Mouse (Mus musculus): ENCODE data around the gene Fgfr2. TPM values are rescaled to one million over a fixed set of nuclear protein-coding genes. Genes with fewer than 3 reads are reported as not detected.
A peak's percentile ranks its signal among the peaks of the same experiment; 100 is the strongest.
"Not testable (repeated sequence)": the region's sequence is repeated elsewhere in the genome, so short reads cannot be mapped to it uniquely, and the experiment has no call there.

Fgfr2 gene
- polyA plus RNA-seq, 1 experiment from 2014 or later, result 133 TPM

DNA sequence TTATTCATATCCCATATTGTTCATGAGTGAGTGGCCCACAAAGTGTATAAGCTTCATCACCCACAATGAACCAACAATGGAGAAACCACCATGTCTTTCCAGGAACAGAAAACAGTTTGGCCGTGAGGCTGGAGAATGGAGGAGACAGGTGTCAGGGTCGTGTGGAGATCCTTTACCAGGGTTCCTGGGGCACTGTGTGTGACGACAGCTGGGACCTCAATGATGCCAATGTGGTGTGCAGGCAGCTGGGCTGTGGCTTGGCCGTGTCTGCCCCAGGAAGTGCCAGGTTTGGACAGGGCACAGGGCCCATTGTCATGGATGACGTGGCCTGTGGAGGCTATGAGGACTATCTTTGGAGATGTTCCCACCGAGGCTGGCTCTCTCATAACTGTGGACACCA lies 2049.1 kb downstream of the Fgfr2 start:
- H3K4me1 ChIP-seq (ENCODE audit: control insufficient read depth, insufficient read depth, low read length); H3K9me3 ChIP-seq (ENCODE audit: control insufficient read depth, low read length); ATAC-seq (ENCODE audit: low FRiP score, low TSS enrichment); H3K27me3 ChIP-seq (ENCODE audit: control insufficient read depth, insufficient read depth, low read length); H3K27ac ChIP-seq (ENCODE audit: low read depth, low read length); H3K4me2 ChIP-seq (replicated peaks; ENCODE audit: low read depth, low read length); H3K36me3 ChIP-seq (ENCODE audit: control insufficient read depth, insufficient read depth, low read length); H3K9ac ChIP-seq (ENCODE audit: low read depth, low read length); H3K4me3 ChIP-seq (ENCODE audit: low read length): not testable (repeated sequence)
- WGBS, result 75% methylated on average over 6 of the region's 6 CpGs

DNA sequence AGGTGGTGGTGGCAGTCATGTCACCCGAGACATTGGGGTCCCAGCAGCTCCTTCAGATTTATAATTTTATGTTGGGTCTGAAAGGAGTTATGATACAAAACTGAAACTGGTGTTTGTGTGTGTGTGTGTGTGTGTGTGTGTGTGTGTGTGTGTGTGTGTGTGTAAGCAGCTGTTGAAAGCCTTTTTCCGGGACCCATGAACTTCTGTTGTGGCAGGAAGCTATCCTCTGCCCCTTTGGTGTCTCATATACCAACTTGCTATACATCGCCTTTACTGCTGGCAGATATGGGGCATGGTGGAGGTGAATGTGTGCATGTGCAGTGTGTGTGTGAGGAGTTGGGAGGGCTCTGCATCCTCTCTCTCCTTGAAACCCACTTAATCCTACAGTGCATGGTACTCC lies 2049.7 kb downstream of the Fgfr2 start:
- not testable (repeated sequence) for H3K27ac ChIP-seq (ENCODE audit: low read depth, low read length); H3K4me1 ChIP-seq (ENCODE audit: control insufficient read depth, insufficient read depth, low read length); H3K4me3 ChIP-seq (ENCODE audit: low read length); H3K9ac ChIP-seq (ENCODE audit: low read depth, low read length); H3K4me2 ChIP-seq (replicated peaks; ENCODE audit: low read depth, low read length); ATAC-seq (ENCODE audit: low FRiP score, low TSS enrichment); H3K9me3 ChIP-seq (ENCODE audit: control insufficient read depth, low read length); H3K27me3 ChIP-seq (ENCODE audit: control insufficient read depth, insufficient read depth, low read length); H3K36me3 ChIP-seq (ENCODE audit: control insufficient read depth, insufficient read depth, low read length)
- 87% methylated on average over 3 of the region's 3 CpGs for WGBS

DNA sequence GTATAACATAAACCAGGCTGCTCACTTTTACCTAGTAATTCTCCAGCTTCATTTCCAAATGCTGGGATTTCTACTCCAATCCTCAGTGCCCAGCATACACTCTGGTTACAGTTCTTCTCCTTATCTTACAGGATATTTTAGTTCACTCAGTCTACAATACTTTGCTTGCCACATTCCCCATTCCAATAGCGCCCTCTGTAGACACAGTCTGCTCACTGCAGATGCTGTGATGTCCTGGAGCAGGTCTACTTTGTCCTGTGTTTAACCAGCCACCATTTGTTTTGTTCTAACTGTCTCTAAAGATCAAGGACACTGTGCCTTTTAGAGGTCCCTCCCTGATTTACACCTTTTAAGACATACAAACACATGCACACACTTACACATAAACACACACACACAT lies 2055.0 kb downstream of the Fgfr2 start:
- H3K36me3 ChIP-seq (ENCODE audit: control insufficient read depth, insufficient read depth, low read length); H3K4me3 ChIP-seq (ENCODE audit: low read length); H3K9ac ChIP-seq (ENCODE audit: low read depth, low read length); H3K9me3 ChIP-seq (ENCODE audit: control insufficient read depth, low read length); ATAC-seq (ENCODE audit: low FRiP score, low TSS enrichment); H3K4me1 ChIP-seq (ENCODE audit: control insufficient read depth, insufficient read depth, low read length); H3K27me3 ChIP-seq (ENCODE audit: control insufficient read depth, insufficient read depth, low read length); H3K27ac ChIP-seq (ENCODE audit: low read depth, low read length); H3K4me2 ChIP-seq (replicated peaks; ENCODE audit: low read depth, low read length): not testable (repeated sequence)
- 0% methylated on average over 1 of the region's 1 CpGs for WGBS

DNA sequence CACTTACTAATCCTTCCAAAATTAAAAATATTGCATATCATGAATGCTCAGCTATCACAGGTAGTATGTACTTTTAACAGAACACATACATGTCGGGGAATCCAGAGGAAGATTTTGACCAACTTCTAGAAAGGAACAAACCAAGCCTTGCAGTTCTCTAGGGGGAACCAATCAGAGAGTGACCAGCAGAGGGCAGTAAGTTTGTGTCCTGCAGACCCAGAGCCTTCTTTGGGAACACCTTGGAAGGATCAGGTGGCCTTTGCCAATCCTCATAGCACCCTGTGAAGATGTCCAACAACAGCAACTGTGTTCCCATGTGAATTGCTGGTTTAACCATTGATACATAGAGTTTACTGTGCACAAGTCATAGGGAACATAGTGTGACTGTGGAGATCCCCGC lies 2060.6 kb downstream of the Fgfr2 start:
- Histone ChIP-seq H3K9ac (ENCODE audit: low read depth, low read length) (no peak overlapping the region), H3K4me3 (ENCODE audit: low read length) (no peak overlapping the region), H3K9me3 (ENCODE audit: control insufficient read depth, low read length) (no peaks in the 10 kb centered on the region), H3K27ac (ENCODE audit: low read depth, low read length) (no peak overlapping the region), H3K27me3 (ENCODE audit: control insufficient read depth, insufficient read depth, low read length) (no peaks in the 10 kb centered on the region), H3K36me3 (ENCODE audit: control insufficient read depth, insufficient read depth, low read length) (no peaks in the 10 kb centered on the region), H3K4me2 (replicated peaks; ENCODE audit: low read depth, low read length) (no peak overlapping the region), H3K4me1 (ENCODE audit: control insufficient read depth, insufficient read depth, low read length) (no peaks in the 10 kb centered on the region)
- WGBS, result 79% methylated on average over 2 of the region's 2 CpGs
- ATAC-seq (ENCODE audit: low FRiP score, low TSS enrichment), result no peak

DNA sequence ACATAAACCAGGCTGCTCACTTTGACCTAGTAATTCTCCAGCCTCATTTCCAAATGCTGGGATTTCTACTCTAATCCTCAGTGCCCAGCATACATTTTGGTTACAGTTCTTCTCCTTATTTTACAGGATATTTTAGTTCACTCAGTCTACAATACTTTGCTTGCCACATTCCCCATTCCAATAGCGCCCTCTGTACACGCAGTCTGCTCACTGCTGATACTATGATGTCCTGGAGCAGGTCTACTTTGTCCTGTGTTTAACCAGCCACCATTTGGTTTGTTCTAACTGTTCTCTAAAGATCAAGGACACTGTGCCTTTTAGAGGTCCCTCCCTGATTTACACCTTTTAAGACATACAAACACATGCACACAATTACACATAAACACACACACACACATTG lies 2063.3 kb downstream of the Fgfr2 start:
- not testable (repeated sequence) for H3K4me1 ChIP-seq (ENCODE audit: control insufficient read depth, insufficient read depth, low read length); H3K9ac ChIP-seq (ENCODE audit: low read depth, low read length); H3K27ac ChIP-seq (ENCODE audit: low read depth, low read length); ATAC-seq (ENCODE audit: low FRiP score, low TSS enrichment); H3K27me3 ChIP-seq (ENCODE audit: control insufficient read depth, insufficient read depth, low read length); H3K4me2 ChIP-seq (replicated peaks; ENCODE audit: low read depth, low read length); H3K36me3 ChIP-seq (ENCODE audit: control insufficient read depth, insufficient read depth, low read length); H3K4me3 ChIP-seq (ENCODE audit: low read length); H3K9me3 ChIP-seq (ENCODE audit: control insufficient read depth, low read length)
- 61% methylated on average over 2 of the region's 2 CpGs for WGBS

DNA sequence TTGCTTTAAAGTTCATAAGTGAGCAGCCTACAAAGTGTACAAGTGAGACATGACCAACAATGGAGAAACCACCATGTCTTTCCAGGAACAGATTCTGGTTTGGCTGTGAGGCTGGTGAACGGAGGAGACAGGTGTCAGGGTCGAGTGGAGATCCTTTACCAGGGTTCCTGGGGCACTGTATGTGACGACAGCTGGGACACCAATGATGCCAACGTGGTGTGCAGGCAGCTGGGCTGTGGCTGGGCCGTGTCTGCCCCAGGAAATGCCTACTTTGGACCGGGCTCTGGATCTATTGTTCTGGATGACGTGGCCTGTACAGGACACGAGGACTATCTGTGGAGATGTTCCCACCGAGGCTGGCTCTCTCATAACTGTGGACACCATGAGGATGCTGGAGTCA lies 2065.2 kb downstream of the Fgfr2 start:
- not testable (repeated sequence) for H3K4me3 ChIP-seq (ENCODE audit: low read length); H3K4me1 ChIP-seq (ENCODE audit: control insufficient read depth, insufficient read depth, low read length); H3K27ac ChIP-seq (ENCODE audit: low read depth, low read length); H3K9me3 ChIP-seq (ENCODE audit: control insufficient read depth, low read length); H3K9ac ChIP-seq (ENCODE audit: low read depth, low read length); H3K27me3 ChIP-seq (ENCODE audit: control insufficient read depth, insufficient read depth, low read length); ATAC-seq (ENCODE audit: low FRiP score, low TSS enrichment); H3K36me3 ChIP-seq (ENCODE audit: control insufficient read depth, insufficient read depth, low read length); H3K4me2 ChIP-seq (replicated peaks; ENCODE audit: low read depth, low read length)
- WGBS, result 84% methylated on average over 9 of the region's 9 CpGs

DNA sequence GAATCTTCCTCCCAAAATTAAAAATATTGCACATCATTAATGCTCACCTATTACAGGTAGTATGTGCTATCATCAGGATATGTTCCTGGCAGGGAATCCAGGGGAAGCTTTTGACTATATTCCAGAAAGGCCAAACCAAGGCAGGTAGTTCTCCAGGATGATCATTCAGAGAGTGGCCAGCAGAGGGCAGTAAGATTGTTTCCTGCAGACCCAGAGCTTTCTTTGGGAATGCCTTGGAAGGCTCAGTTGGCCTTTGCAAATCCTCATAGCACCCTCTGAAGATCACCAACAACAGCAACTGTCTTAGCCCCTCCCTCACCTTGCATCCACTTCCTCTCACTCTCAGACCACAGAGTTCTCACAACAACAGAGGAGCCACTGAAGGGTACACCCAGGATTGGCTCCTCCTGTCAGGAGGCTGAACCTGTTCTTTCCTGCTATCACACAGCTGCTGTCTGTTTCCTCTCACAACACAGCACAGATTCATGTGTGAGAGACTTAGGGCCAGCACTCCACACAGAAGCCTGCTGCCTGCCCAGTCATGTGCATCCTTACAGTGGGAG lies 2068.3 kb downstream of the Fgfr2 start:
- Histone ChIP-seq H3K9me3 (ENCODE audit: control insufficient read depth, low read length) (no peaks in the 10 kb centered on the region), H3K4me2 (replicated peaks; ENCODE audit: low read depth, low read length) (no peak overlapping the region), H3K27ac (ENCODE audit: low read depth, low read length) (no peak overlapping the region), H3K27me3 (ENCODE audit: control insufficient read depth, insufficient read depth, low read length) (no peaks in the 10 kb centered on the region), H3K4me3 (ENCODE audit: low read length) (no peak overlapping the region), H3K36me3 (ENCODE audit: control insufficient read depth, insufficient read depth, low read length) (no peaks in the 10 kb centered on the region), H3K9ac (ENCODE audit: low read depth, low read length) (no peak overlapping the region), H3K4me1 (ENCODE audit: control insufficient read depth, insufficient read depth, low read length) (no peaks in the 10 kb centered on the region)
- ATAC-seq (ENCODE audit: low FRiP score, low TSS enrichment), result 0 out of 2 replicates have a peak, but pooled peaks have one; percentile 20

DNA sequence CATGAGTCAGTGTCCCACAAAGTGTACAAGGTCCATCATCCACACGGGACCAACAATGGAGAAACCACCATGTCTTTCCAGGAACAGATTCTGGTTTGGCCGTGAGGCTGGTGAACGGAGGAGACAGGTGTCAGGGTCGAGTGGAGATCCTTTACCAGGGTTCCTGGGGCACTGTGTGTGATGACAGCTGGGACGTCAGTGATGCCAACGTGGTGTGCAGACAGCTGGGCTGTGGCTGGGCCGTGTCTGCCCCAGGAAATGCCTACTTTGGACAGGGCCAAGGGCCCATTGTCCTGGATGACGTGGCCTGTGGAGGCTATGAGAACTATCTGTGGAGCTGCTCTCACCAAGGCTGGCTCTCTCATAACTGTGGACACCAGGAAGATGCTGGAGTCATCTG lies 2073.3 kb downstream of the Fgfr2 start:
- not testable (repeated sequence) for H3K27ac ChIP-seq (ENCODE audit: low read depth, low read length); H3K9me3 ChIP-seq (ENCODE audit: control insufficient read depth, low read length); H3K27me3 ChIP-seq (ENCODE audit: control insufficient read depth, insufficient read depth, low read length); H3K36me3 ChIP-seq (ENCODE audit: control insufficient read depth, insufficient read depth, low read length); ATAC-seq (ENCODE audit: low FRiP score, low TSS enrichment); H3K4me1 ChIP-seq (ENCODE audit: control insufficient read depth, insufficient read depth, low read length); H3K4me3 ChIP-seq (ENCODE audit: low read length); H3K9ac ChIP-seq (ENCODE audit: low read depth, low read length); H3K4me2 ChIP-seq (replicated peaks; ENCODE audit: low read depth, low read length)
- 86% methylated on average over 8 of the region's 8 CpGs for WGBS

DNA sequence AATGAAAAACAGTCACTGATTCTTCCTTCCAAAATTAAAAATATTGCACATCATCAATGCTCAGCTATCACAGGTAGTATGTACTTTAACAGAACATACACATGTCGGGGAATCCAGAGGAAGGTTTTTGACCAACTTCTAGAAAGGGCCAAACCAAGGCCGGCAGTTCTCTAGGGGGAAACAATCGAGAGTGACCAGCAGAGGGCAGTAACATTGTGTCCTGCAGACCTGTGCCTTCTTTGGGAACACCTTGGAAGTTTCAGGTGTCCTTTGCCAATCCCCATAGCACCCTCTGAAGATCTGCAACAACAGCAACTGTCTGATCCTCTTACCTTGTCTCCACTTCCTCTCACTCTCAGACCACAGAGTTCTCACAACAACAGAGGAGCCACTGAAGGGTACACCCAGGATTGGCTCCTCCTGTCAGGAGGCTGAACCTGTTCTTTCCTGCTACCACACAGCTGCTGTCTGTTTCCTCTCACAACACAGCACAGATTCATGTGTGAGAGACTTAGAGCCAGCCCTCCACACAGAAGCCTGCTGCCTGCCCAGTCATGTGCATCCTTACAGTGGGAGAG lies 2077.8 kb downstream of the Fgfr2 start:
- not testable (repeated sequence) for H3K36me3 ChIP-seq (ENCODE audit: control insufficient read depth, insufficient read depth, low read length); H3K4me3 ChIP-seq (ENCODE audit: low read length); ATAC-seq (ENCODE audit: low FRiP score, low TSS enrichment); H3K9ac ChIP-seq (ENCODE audit: low read depth, low read length); H3K27ac ChIP-seq (ENCODE audit: low read depth, low read length); H3K4me2 ChIP-seq (replicated peaks; ENCODE audit: low read depth, low read length); H3K4me1 ChIP-seq (ENCODE audit: control insufficient read depth, insufficient read depth, low read length); H3K9me3 ChIP-seq (ENCODE audit: control insufficient read depth, low read length); H3K27me3 ChIP-seq (ENCODE audit: control insufficient read depth, insufficient read depth, low read length)
- WGBS, result 36% methylated on average over 3 of the region's 3 CpGs

Measured in kidney, embryonic 14.5 days (tissue).